Mouse (Mus musculus) olfactory bulb, adult 2 months (tissue): ENCODE measurements around the gene Pcsk5. TPM values are rescaled to one million over a fixed set of nuclear protein-coding genes. Genes with fewer than 3 reads are reported as not detected.

Experiments
- H3K27ac ChIP-seq: fragments of 200-500 bp; 2 replicates; pipeline ENCODE4 v1.5.1; 2012; ENCODE audit warnings: low read depth, low read length; ENCODE audit not compliant: insufficient read depth
- H3K4me1 ChIP-seq: fragments of 200-500 bp; 2 replicates; pipeline ENCODE4 v1.6.1; 2012; ENCODE audit warnings: low read length; ENCODE audit not compliant: control insufficient read depth, insufficient read depth
- H3K4me3 ChIP-seq: fragments of 200-500 bp; 2 replicates; pipeline ENCODE4 v1.5.1; 2012; ENCODE audit warnings: mild to moderate bottlenecking, low read depth, low read length, moderate library complexity; ENCODE audit not compliant: insufficient read depth
- CTCF ChIP-seq: fragments of 200-500 bp; IDR thresholded peaks from 2 replicates; pipeline ENCODE4 v1.5.1; 2012; ENCODE audit warnings: low read depth, mild to moderate bottlenecking, low read length, moderate library complexity; ENCODE audit not compliant: insufficient read depth
- POLR2A ChIP-seq: fragments of 200-500 bp; IDR thresholded peaks from 2 replicates; pipeline ENCODE4 v1.6.1; 2012; ENCODE audit warnings: mild to moderate bottlenecking, low read depth, low read length, moderate library complexity; ENCODE audit not compliant: insufficient read depth
- WGBS: fragments of 180-500 bp; shearing (Covaris S2); methylation state at CpG from one replicate; pipeline ENCODE4 v1.1.7; 2018; 5-methylcytosine and 5-hydroxymethylcytosine counted together
- polyA plus RNA-seq: library from polyadenylated mRNA; stranded (reverse); fragments of >200 nt; gene quantifications from 2 replicates; pipeline ENCODE4 v1.2.4, GENCODE M21; 2012; ENCODE audit warnings: low replicate concordance; ENCODE audit not compliant: missing spikeins, insufficient read depth, insufficient read length

The Pcsk5 gene
- polyA plus RNA-seq, 1 experiment = not detected

DNA sequence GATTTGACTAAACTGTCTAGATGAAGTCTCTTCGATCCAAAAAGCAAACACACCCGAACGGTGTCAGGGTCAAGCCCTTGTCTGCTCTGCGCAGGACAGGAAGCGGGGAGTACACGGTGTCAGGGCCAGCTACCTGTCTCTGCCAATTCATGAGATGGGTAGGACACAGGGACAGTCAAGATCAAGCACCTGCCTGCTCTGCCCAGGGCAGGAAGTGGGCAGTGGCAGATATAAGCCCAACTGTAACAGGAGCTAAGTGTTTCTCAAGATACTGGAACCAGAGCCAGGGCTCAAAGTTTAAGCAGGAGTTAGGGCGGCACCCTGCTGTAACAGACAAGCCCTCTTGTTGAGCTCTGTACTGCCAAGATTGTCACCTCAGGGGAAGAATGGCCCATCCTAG lies 393.9 kb downstream of the Pcsk5 start:
- TF ChIP-seq CTCF = no peak
- TF ChIP-seq POLR2A = no peak
- no peak overlapping the region for H3K27ac ChIP-seq
- H3K4me3 ChIP-seq = no peak overlapping the region
- 95% methylated on average over 7 of the region's 7 CpGs for WGBS
- H3K4me1 ChIP-seq = no peaks in the 10 kb centered on the region

DNA sequence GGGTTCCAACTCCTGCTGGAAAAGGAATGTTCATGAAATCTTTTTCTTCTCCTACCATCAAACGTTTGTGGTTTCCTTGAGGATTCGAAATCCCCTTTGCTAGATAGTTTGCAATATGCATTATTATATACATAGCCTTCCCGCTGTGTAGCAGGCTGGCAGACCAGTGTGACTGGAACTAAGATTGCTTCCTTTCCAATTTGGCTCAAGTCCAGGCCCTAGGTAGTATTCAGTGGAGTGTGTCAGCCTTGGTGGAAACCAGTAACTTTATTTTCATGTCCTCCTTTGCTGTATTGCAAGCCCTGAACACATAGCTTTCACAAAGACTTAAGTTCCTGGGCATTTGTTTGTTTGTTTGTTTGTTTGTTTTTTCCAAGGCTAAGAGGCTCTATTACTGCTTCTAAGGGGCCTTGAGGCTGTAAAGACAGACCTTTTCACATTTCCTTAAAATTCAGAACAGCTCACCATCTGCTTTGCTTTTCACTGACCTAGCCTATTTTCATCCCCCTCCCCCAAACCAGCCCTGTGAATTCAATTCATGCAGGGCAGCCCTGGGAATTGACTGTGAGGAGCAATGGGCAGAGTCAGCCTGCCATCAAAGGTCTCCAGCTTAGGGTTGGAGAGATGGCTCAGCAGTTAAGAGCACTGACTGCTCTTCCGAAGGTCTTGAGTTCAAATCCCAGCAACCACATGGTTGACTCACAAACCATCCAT lies 397.8 kb downstream of the Pcsk5 start:
- WGBS = 67% methylated on average over 4 of the region's 4 CpGs
- Histone ChIP-seq H3K27ac (no peak overlapping the region), H3K4me1 (no peaks in the 10 kb centered on the region), H3K4me3 (no peak overlapping the region)
- TF ChIP-seq POLR2A = no peak
- no peak for TF ChIP-seq CTCF

GRCm38 (mm10) chr19:17436651-17437050 lies 400.8 kb downstream of the Pcsk5 start:
- no peak for TF ChIP-seq POLR2A
- TF ChIP-seq CTCF = no peak
- WGBS = 88% methylated on average over 1 of the region's 1 CpGs
- Histone ChIP-seq H3K4me3 (no peak overlapping the region), H3K27ac (no peak overlapping the region), H3K4me1 (no peaks in the 10 kb centered on the region)

GRCm38 (mm10) chr19:17428561-17428914 lies 408.9 kb downstream of the Pcsk5 start:
- H3K4me3 ChIP-seq = no peak overlapping the region
- no peak overlapping the region for H3K27ac ChIP-seq
- TF ChIP-seq POLR2A (no peak), CTCF (no peak)
- WGBS = 87% methylated on average over 2 of the region's 2 CpGs
- no peaks in the 10 kb centered on the region for H3K4me1 ChIP-seq

DNA sequence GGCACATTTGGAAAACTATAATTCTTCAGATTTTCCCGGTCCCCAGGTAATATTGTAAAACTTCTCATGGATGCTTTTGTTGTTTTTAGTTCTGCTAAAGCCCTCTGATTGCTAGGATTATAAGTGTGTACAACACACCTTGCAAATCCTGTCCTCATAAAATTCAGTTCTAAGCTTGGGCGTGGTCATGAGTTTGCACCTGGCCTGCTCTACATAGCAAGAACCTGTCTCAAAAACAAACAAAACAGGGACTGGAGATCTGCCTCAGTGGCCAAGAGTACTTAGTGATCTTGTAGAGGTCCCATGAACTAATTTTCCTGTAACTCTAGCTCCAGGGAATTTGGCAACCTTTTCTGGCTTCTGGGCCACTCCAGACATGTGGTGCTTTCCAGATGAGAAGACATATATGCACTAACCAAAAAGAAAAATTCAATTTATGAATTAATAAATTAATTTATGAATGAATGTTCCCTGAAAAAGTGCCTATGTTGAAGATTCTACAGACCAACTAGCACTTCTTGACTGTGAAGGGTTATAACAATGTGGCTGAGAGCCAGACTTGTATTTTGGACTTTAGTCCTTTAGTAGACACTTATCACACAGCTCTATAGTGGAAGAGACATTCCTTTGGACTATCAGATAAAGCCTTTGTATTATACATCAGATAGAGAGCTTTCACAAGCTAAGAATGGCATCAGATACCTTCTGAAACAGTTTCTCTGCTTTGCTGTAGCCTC lies 409.4 kb downstream of the Pcsk5 start:
- H3K27ac ChIP-seq = no peak overlapping the region
- WGBS = 96% methylated on average over 2 of the region's 2 CpGs
- H3K4me1 ChIP-seq = no peaks in the 10 kb centered on the region
- H3K4me3 ChIP-seq = no peak overlapping the region
- TF ChIP-seq POLR2A (no peak), CTCF (no peak)

- Histone ChIP-seq H3K27ac (no peak overlapping the region), H3K4me1 (no peaks in the 10 kb centered on the region), H3K4me3 (no peak overlapping the region)
- TF ChIP-seq CTCF = no peak
- TF ChIP-seq POLR2A = no peak
- WGBS = 81% methylated on average over 3 of the region's 3 CpGs
Observed at GRCm38 (mm10) chr19:17423306-17423705, 414.1 kb downstream of the Pcsk5 start.

GRCm38 (mm10) chr19:17417855-17418254 lies 419.6 kb downstream of the Pcsk5 start:
- WGBS = 65% methylated on average over 1 of the region's 1 CpGs
- no peaks in the 10 kb centered on the region for H3K4me1 ChIP-seq
- H3K27ac ChIP-seq = no peak overlapping the region
- no peak for TF ChIP-seq POLR2A
- no peak for TF ChIP-seq CTCF
- H3K4me3 ChIP-seq = no peak overlapping the region

DNA sequence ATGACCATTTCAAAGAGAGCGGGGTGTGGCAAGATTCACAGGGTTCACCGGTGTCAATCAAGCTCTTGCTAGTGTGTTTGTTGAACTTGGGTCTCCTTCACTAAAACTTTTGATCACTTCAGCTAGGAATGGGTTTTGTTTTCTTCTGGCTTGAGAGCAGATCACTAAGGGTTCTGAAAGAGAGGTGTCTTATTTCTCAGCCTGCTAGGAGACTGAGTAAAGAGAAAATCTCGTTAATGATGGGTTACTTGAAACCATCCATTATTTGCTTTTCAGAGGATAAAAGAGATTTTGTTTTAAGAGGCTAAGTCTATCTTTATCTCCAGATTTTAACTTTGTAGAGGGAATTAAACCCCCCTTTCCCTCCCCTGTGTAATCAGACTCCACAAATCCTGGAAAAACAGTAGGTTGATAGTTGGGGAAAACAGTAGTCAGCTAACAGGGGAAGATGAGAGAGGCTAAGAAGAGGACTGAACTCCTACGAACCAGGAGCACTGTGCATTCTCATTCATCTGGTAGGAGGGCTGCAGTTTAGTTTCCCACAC lies 424.4 kb downstream of the Pcsk5 start:
- 39% methylated on average over 4 of the region's 4 CpGs for WGBS
- TF ChIP-seq POLR2A (no peak), CTCF (no peak)

DNA sequence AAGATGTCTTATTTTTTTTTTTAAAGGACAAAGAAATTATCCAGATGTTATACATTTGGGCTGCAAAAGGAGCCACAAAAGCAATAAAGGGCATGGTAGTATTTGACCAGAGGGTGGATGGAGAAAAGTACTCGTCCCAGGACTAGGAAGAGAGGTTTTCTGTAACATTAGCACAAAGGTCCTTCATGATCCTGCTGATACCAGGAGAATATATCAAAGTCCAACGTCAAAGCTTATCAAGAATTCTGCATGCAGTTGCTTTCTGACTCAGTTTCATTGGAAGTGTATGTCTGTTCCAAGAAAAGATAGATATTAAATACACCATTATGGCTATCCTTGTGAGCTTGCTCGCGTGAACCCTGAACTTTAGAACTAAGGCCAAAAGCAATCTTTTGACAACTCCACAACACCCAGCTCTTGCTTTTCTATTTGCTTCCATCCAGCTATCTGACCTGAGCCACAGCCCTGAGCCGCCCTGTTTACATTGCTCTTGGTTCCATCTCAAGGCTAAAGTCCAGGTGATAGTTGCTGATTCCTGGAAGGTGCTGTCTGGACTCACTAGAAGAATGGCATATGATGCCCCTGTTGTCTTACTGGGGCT lies 426.9 kb downstream of the Pcsk5 start:
- Histone ChIP-seq H3K27ac (no peak overlapping the region), H3K4me3 (no peak overlapping the region), H3K4me1 (no peaks in the 10 kb centered on the region)
- 93% methylated on average over 5 of the region's 5 CpGs for WGBS
- TF ChIP-seq POLR2A = no peak
- no peak for TF ChIP-seq CTCF

More for the DNA sequence above, 424.4 kb downstream of the Pcsk5 start:
- no peaks in the 10 kb centered on the region for H3K4me1 ChIP-seq
- H3K27ac ChIP-seq = no peak overlapping the region
- H3K4me3 ChIP-seq = no peak overlapping the region
